Mouse (Mus musculus): ENCODE results near the gene Slc2a9.
A peak's percentile ranks its signal among the peaks of the same experiment; 100 is the strongest.
"Not testable (repeated sequence)": the region's sequence is repeated elsewhere in the genome, so short reads cannot be mapped to it uniquely, and the experiment has no call there.

Slc2a9 gene

DNA sequence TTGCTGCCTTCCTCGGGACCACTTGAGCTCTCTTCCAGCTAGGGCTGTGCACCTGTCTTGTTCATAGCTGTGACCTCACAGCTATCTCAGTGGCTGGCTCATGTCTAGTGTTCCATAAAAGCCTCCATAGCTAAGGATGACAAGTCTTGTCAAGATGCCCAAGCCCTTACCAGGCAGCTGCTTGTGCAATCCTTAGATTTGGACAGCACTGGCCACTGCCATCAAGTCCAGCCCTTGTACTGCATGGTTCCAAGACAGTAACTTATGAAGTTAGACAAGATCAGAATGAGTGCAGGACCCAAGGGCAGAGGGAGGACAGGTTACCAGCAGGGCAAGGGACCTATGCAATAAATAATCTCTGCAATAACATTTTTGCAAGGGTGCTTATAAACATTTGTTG lies 1.2 kb upstream of the Slc2a9 start:
- peak; percentile 24 for DNase-seq (ENCODE audit: inconsistent ontology term)

DNA sequence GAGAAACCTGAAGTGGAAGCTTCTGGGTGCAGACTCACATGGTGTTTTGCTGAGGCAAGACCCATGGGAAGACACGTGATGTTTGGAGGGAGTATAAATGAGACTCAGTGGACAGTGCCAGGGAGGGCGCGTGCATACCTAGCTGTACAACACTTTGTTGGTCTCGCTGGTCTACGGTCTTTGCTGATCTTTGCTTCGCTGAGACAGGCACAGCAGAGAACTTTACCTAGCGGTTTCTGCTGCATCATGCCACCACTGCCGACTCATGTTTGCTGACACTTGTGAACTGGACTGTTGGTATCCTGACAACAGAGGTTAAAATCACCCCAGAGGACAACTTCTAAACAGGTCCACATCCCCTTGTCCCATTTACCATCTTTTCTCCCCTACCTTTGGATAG lies 2.9 kb downstream of the Slc2a9 start:
- no peak for DNase-seq (ENCODE audit: inconsistent ontology term)

DNA sequence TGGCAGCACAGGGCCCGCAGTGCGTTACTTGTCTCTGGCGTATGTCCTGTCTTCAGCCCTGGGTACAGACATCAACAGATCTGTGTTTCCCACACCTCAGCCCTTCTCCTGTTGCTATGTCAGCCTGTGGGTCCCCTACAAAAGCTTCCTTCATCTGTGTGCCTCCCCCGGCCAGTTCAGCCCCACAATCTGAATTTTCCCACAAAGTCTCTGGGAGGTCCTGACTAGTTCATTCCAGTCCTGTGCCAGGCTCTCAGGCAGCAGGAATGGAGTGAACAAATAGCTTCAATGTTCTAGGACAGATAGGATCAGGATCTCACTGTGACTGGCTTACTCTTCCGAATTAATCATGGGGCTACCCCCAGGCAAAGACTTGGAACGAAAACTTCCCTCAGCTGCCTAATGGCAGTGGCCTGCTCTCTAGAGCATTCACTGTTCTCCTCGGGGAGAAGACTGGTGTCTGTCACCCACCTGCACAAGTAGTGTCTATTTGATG lies 3.6 kb downstream of the Slc2a9 start:
- DNase-seq (ENCODE audit: inconsistent ontology term), result peak; percentile 74

DNA sequence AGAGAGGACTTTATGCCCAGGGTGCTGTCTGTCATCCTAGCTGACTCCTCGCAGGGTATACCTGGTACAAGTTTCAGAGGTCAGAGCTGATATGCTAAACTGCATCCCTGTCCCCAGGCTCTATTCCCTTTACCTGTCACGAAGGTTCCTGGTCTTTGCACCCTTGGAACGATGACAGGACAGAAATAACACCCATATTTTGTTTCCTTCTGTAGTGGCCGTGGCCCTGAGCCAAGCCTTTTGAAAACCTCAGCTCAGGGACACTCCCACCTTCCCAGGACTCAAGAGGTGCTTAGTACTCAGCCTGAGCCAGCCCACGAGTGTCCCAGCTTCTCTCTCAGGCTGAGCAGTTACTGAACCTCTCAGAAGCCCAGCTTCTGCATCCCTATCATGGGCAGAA lies 4.5 kb downstream of the Slc2a9 start:
- DNase-seq (ENCODE audit: inconsistent ontology term), result no peak

DNA sequence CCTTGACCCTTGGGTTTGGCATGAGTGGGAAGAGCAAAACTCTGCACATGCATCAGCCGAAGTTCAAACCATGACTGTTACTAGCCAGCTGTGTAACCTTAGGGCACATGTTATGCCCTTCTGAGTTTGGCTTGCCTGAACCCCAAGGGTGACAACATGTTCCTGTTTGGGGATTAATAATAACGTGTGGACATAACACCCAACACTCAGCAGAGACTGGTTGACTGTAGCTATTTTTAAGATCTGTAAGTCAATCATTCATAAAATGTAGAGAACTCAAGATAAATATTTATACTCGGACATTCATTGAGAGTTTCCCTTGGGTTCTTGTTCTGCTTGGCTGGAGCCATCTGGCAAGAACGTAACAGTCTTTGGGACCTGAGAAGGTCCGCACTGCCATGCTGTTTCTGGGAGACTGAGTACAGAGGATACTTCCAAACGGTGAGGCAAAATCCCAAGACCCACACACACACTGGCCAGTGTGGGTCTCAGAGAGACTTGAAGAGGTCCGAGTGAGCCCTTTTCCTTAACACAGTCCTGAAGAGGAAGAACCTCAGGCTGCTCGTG lies 6.4 kb downstream of the Slc2a9 start:
- no peak for DNase-seq (ENCODE audit: inconsistent ontology term)

DNA sequence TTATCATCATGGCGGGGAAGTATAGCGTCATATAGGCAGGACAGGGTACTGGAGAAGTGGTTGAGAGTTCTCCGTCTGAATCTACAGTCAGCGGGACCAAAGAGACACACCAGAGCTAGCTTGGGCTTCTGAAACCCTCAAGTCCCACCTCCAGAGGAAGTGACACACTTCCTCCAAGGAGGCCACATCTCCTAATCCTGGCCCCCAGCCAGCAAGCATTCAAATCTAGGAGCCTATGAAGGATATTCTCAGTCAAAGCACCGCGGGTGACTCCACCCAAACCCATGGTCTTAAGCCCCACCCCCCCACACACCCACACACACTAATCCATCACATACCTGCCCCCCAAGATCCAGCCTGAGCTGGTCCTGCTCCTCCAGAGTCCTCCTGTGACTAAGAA lies 9.1 kb downstream of the Slc2a9 start:
- no peak for DNase-seq (ENCODE audit: inconsistent ontology term)

DNA sequence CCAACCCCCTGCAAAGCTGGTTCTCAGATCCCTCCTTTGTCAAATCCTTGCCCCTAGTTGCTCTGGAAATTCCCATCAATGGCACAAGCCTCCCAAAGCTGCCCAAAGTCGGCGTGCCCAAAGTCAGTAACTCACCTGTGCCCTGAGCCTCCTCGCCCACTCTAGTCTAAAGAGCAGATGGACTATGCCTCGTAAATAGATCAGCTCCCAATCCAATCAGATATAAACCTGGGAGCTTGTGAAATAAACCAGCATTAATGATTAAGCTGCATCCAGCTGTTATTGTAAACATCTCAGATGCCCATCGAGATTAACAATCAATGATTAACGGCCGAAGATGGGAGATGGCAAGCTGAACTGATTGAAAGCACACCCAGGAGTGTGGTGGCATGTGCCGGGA lies 11.2 kb downstream of the Slc2a9 start:
- DNase-seq (ENCODE audit: inconsistent ontology term), result no peak

DNA sequence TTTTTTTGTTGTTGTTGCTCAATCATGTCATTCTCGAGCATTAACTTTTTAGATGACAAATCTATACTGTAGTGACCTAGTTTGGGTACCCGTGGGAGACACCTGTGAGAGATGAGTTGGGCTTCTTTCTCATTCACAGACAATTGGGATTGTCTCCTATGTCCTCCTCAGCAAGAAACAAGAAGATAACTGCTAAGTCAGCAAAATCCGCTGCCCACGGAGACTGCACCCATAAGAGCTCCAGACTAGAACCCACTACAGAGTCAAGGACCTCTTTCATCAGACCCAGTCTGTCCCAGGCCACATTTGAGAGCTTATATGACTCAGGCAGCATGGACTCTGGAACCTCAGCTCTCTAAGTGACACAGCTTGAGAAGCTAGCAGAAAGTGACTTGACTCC lies 13.2 kb downstream of the Slc2a9 start:
- no peak for DNase-seq (ENCODE audit: inconsistent ontology term)

DNA sequence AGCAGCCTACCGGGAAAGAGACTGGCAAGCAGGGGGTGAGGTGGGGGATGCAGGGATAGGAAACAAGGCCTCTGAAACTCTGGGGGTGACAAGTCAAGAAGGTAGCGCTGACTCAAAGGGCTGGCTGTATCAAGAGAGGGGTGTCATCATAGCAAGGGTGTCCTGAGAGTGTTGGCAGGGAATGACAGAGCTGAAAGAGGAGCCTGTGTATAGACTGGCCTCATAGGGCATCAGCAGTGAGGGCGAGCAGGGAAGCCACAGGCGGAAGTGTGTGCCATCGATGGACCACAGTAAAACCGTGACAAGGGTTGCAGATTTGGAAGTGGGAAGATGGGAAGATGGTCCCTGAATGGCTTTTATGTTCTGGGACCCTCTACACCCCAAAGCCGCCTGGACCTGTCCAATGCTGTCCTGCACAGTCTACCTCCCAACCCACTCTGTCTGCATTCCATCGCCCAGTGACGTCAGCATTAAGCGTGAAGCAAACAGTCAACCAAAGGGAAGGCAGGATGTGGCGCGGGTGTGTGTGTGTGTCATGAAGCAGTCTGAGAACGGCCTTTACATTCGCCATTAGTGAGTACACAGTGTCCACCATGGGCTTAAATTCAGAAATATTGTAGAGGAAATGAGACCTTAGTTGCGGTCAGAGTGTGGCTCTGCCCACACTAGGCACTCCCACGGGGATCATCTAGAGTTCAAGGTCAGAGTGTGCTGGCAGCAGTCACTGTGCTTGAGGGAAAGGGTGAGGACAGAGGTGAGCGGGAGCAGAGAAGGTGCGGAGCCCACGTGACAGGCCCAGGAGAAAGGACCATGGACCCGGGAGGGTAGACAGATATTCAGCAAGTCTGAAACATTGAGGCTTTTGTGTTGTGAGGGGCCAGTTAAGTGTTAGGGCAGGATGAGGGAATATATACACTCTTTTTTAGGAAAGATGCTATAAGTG lies 14.0 kb downstream of the Slc2a9 start:
- DNase-seq (ENCODE audit: inconsistent ontology term), result no peak

DNA sequence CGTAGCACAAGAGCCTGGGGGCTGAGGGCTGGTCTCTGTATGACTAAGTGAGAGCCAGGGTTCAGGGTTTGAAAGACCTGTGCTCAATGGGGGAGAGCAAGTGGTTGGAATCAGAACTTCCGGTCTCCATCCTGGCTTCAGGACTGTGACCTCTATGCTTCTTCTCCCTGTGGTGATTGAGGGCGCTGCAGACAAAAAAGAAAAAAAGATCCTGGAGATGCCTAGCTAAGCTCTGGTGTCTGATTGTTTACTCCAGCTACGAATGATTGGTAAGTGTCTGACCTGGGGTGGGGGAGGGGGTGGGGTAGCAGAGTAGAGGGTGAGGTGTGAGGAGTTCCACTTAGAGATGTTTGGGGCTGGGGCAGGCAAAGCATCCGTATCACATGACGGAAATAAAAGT lies 14.9 kb downstream of the Slc2a9 start:
- no peak for DNase-seq (ENCODE audit: inconsistent ontology term)

DNA sequence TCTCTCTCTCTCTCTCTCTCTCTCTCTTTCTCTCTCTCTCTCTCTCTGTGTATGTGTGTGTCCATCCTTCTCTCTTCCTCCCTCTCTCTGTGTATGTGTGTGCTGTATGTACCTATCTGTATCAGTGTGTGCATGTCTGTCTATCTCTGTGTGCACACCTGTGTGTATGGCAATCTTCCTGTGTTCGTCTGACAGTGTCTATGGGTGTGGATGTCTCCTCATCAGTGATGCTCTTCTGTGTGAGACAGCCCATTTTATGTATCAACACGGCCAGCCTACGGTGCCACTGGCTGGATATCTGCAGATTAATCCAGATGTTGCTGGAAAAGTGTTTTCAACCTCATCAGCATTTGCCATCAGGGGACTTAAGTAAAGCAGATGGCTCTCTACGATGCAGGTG lies 15.7 kb downstream of the Slc2a9 start:
- DNase-seq (ENCODE audit: inconsistent ontology term), result no peak

DNA sequence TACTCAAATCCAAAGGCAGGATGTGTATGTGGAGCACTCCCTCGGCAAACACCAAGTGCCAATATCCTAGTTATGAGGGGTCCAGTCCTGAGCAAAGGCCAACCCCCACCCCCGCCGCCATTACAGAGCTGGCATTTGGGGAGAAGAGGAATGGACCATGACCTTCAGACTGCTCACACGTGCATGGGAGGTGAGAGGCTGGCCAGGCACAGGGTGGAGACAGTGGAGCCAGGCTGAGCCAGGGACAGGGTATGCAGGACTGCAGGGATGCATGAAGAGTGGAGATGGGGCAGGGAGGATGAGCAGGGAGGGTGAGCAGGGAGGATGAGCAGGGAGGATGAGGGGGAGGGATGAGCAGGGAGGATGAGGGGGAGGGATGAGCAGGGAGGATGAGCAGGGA lies 17.0 kb downstream of the Slc2a9 start:
- no peak for DNase-seq (ENCODE audit: inconsistent ontology term)

DNA sequence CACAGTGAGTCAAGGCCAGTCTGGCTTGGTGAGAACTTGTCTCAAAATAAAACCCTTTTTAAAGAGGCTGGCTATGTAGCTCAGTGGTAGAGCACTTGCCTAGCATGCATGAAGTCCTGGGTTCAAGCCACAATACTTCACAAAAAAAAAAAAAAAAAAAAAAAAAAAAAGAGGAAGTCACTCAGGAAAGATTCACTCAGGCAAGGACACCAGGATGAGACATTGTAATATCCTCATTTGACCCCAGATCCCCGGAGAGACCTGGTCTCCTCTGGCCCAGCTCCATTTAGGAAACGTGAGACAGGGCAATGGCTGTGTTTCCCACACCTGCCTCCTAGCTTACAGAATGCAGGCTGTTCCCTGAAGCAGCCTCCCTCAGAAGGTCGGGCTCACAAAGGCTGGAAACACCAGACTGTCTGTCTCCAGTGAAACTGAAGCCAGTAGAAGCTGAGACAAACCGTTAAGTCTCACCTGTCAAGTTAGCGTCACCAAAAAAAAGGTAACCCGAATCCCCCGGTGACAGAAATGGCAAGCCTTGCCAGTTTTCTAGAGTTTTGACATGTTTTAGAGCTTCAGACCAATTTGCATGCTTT lies 19.3 kb downstream of the Slc2a9 start:
- no peak for DNase-seq (ENCODE audit: inconsistent ontology term)

DNA sequence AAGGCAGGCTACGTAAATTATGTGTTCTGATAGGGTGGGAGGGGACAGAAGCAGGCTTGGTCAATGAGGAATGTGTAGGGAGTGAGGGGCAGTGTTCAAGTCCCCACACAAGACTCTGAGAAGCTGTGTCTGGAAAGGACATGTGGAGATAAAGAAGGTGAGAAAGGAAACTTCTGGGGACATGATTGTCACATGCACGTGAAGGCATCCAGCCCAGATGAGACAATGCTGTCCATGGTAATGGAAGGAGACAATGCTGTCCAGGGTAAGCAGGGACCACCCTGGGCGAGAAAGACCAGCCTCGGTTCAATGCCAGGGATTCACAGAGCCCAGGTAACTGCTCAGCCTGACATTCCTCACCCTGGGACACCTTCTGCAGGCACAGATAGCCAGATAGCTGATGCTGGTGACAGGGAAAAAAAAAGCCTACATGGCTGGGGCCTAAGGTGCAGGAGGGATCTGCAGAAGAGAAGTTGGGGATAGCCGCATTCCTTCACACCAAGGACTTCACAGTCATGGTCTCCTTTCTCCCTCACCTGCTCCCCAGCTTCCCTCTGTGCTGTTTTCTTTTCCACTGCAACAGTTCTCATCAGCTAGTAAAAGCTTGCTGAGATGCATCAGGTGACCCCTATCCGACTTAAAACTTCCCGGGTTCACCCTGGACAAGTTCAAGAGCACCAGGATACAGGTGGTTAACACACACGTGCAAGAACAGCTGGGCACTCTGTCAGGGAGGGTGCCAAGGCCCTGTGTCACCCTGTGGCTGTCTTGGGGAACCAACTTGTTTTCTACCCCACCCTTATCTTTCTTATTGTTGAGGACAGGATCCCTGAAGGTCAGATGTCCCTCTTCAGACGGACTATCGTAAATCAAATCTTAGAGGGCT lies 21.9 kb downstream of the Slc2a9 start:
- DNase-seq (ENCODE audit: inconsistent ontology term), result no peak

DNA sequence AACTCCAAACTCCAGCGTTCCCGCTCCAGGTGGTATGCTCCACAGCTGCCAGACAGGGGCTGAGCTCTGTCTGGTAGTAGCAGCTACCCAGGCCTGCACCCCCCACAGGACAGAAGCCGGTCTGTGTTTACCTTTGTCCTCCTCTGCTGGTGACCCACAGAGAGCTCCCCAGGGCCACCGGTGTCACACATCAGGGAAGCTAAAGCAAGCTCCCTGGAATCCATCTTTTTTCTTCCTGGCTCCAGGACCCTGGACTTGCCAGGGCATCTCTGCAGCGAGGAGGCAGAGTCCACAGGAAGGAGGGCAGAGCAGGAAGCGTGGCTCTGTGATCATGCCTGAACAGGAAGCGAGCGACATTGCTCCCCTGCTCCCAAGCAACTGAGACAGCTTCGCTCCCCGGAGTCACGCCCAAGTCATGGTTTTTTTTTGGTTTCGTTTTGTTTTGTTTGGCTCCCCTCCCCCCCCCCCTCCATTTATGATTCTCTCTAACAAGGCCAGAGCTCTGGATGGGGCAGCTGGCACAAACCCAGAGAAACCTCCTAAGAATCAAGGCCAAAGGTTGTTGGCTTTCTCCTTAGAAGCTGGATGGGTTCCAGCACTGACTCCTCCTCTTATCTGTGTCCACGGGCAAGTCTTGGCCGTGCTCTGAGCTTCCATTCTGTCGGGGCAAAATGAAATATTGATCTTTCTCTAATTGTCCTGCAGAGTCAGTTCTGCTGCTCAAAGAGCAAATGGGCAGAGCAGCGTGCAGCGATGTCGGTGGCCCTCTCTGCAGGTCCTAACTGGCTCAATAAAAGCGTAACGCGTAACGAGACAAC lies 22.8 kb downstream of the Slc2a9 start:
- DNase-seq (ENCODE audit: inconsistent ontology term), result peak; percentile 66

DNA sequence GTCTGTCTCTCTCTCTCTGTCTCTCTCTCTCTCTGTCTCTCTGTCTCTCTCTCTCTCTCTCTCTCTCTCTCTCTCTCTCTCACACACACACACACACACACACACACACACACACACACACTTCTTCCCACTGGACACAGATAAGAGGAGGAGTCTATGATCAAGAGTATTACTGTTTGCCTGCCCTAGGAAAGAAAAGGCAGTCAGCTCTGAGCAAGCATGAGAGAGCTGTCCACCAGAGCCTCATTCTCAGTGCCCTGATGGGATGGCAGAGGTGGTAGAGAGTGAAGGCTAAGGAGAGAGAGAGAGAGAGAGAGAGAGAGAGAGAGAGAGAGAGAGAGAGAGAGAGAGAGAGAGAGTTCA lies 23.4 kb downstream of the Slc2a9 start:
- not testable (repeated sequence) for DNase-seq (ENCODE audit: inconsistent ontology term)

DNA sequence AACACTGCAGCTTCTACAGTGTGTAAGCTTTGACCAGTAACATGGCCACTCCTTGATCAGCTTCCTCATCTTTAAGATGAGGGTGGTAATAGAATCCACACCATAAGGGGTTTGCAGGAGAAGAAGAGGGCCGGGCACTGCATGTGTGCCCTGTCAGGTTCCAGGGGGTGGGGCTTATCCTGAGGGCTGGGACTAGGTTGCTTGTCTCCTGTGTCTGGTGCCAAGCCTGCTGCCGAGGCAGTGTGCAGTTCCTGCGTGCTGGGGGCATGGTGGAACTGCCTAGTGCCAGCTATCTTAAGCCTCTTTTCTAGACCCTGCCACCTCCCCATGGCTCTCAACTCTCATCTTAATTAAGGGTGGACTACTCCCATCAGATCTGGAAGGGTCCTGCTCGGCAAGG lies 23.9 kb downstream of the Slc2a9 start:
- peak; percentile 3 for DNase-seq (ENCODE audit: inconsistent ontology term)

DNA sequence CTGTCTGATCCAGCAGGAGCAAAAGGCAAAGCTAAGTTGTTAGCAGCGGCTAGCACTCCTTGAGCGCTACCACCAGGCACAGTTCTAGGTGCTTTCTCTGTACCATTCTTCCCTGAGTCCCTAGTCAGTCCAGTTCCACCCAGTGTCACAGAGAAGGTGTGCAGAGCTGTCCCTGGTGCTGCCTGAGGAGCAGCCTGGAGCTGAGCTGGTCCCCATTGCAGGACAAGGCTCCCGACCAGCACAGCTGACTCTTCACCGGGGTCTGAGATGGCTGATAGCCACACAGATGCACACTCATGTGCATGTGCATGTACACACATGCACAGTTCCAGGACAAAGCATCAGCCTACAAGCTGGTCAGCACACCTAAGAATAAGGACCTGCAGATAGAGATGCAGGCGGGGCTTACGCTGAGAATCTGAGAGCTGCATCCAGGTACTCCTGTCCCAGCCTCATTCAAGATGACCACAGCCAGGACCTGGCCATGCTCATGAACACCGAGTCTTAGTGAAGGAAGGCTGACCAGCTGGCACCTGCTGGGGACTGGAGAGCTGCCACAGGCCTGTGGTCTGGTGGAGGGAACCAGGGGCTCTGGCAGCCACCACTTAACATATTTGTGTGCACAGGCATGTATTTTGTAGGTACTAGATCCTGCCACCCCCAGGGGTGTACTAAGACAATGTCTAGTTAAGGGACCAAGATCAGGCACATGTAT lies 25.1 kb downstream of the Slc2a9 start:
- peak; percentile 21 for DNase-seq (ENCODE audit: inconsistent ontology term)

DNA sequence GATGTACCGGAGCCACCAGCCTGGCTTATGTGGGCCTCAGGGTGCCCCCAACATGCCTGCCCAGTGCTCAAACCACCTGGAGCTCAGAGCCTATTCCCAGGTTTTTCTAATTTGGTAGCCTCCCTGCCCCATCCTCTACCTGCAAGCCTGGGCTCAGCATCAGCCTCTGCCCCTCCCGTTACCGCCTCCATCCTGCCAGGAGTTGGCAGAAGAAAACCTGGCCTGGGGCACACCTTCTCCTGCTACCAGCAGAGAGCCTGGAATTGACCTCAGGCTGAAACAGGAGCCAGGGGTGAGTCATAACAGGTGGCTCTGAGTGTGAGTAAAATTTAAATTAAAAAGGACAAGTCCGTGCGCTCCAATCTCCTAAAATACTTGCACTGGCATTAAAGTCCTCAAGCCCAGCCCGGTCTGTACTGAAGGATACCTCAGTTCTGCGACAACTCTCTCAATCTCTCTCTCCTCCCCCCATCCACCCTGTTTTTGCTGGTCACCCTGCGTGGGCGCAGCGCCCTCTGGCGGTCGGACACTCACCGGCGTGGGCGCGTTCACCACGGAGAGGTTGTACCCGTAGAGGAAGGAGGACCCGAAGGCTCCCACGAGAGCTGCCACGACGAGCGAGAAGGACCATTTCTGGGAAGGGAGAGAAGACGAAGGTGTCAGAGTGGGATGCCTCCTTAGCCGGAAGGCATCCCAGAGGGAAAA lies 25.9 kb downstream of the Slc2a9 start:
- DNase-seq (ENCODE audit: inconsistent ontology term), result no peak

DNA sequence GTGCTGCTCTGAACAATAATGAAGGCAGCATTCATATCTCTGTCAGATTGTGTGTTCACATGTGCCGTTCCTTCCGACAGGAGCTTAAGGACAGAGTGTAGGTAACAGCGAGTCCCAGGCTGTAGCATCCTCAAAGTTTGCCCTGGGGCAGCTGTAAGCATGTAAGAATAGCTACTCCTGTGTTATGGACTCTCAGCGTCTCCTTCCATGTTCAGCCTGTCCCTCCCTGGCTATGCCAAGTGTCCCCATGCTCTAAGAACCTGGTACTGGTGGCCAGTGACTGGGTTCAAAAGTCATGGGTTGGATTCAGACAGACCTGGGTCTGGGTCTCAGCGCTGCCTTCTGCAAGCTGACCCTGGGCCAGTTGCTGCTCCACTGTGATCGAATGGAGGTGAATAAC lies 32.1 kb downstream of the Slc2a9 start:
- no peak for DNase-seq (ENCODE audit: inconsistent ontology term)
